Mouse (Mus musculus) small intestine, adult 2 months (tissue): ENCODE results near the gene Wwox. TPM values are rescaled to one million over a fixed set of nuclear protein-coding genes. Genes with fewer than 3 reads are reported as not detected.
A peak's percentile ranks its signal among the peaks of the same experiment; 100 is the strongest.

Source experiments
- H3K27ac ChIP-seq: fragments of 200-500 bp; 2 replicates; pipeline ENCODE4 v1.5.1; 2012; ENCODE audit warnings: low read depth, low read length, control low read depth, inconsistent platforms; ENCODE audit not compliant: insufficient read depth
- H3K27me3 ChIP-seq: fragments of 200-500 bp; 2 replicates; pipeline ENCODE4 v1.6.1; 2012; ENCODE audit warnings: mild to moderate bottlenecking, moderate library complexity, low read length, inconsistent platforms; ENCODE audit not compliant: control insufficient read depth, insufficient read depth
- H3K36me3 ChIP-seq: fragments of 200-500 bp; 2 replicates; pipeline ENCODE4 v1.6.1; 2012; ENCODE audit warnings: mild to moderate bottlenecking, low read length, control low read depth, inconsistent platforms; ENCODE audit not compliant: control insufficient read depth, insufficient read depth
- H3K4me1 ChIP-seq: fragments of 200-500 bp; 2 replicates; pipeline ENCODE4 v1.6.1; 2012; ENCODE audit warnings: low read length, inconsistent platforms, mixed read lengths; ENCODE audit not compliant: control insufficient read depth, insufficient read depth, insufficient read length
- H3K4me3 ChIP-seq: fragments of 200-500 bp; 2 replicates; pipeline ENCODE4 v1.5.1; 2012; ENCODE audit warnings: low read depth, mild to moderate bottlenecking, control low read depth, inconsistent platforms, low read length, moderate library complexity
- CTCF ChIP-seq: fragments of 200-500 bp; IDR thresholded peaks from 2 replicates; pipeline ENCODE4 v1.5.1; 2012; ENCODE audit warnings: low read depth, mild to moderate bottlenecking, control low read depth, inconsistent platforms, low read length, moderate library complexity, mixed read lengths; ENCODE audit not compliant: insufficient replicate concordance, insufficient read length; ENCODE audit errors: extremely low read depth
- POLR2A ChIP-seq: fragments of 200-500 bp; IDR thresholded peaks from 2 replicates; pipeline ENCODE4 v1.6.1; 2012; ENCODE audit warnings: low read depth, mild to moderate bottlenecking, control low read depth, inconsistent platforms, low read length, moderate library complexity
- WGBS: fragments of 180-500 bp; shearing (Covaris S2); methylation state at CpG from one replicate; pipeline ENCODE4 v1.1.7; 2018; 5-methylcytosine and 5-hydroxymethylcytosine counted together
- polyA plus RNA-seq: library from polyadenylated mRNA; depleted of rRNA; stranded (reverse); fragments of >200 nt; gene quantifications from 2 replicates; pipeline ENCODE4 v1.2.3, GENCODE M21; 2012

Gene Wwox
- polyA plus RNA-seq, 1 experiment: 6.0 TPM

GRCm38 (mm10) chr8:114743185-114743915, 303.9 kb downstream of the Wwox start:
- 52% methylated on average over 12 of the region's 12 CpGs for WGBS
- Histone ChIP-seq H3K4me1 (no peaks in the 10 kb centered on the region), H3K27me3 (no peaks in the 10 kb centered on the region), H3K4me3 (no peak overlapping the region), H3K27ac (no peak overlapping the region), H3K36me3 (no peaks in the 10 kb centered on the region)
- no peak for TF ChIP-seq POLR2A
- no peak for TF ChIP-seq CTCF

GRCm38 (mm10) chr8:114746373-114746772, 306.9 kb downstream of the Wwox start:
- H3K36me3 ChIP-seq: no peaks in the 10 kb centered on the region
- H3K27me3 ChIP-seq: no peaks in the 10 kb centered on the region
- no peak overlapping the region for H3K27ac ChIP-seq
- no peaks in the 10 kb centered on the region for H3K4me1 ChIP-seq
- no peak overlapping the region for H3K4me3 ChIP-seq
- WGBS: 60% methylated on average over 2 of the region's 2 CpGs
- TF ChIP-seq POLR2A (no peak), CTCF (no peak)

- H3K27me3 ChIP-seq: no peaks in the 10 kb centered on the region
- no peaks in the 10 kb centered on the region for H3K36me3 ChIP-seq
- H3K4me3 ChIP-seq: no peak overlapping the region
- 47% methylated on average over 18 of the region's 18 CpGs for WGBS
- TF ChIP-seq POLR2A: no peak
- no peak for TF ChIP-seq CTCF
- no peaks in the 10 kb centered on the region for H3K4me1 ChIP-seq
- no peak overlapping the region for H3K27ac ChIP-seq
Observed at GRCm38 (mm10) chr8:114751376-114752135, 312.1 kb downstream of the Wwox start.

GRCm38 (mm10) chr8:114759621-114760020, 320.2 kb downstream of the Wwox start:
- H3K27ac ChIP-seq: no peak overlapping the region
- TF ChIP-seq CTCF (no peak), POLR2A (no peak)
- H3K4me1 ChIP-seq: no peaks in the 10 kb centered on the region
- no peak overlapping the region for H3K4me3 ChIP-seq
- no peaks in the 10 kb centered on the region for H3K27me3 ChIP-seq
- H3K36me3 ChIP-seq: no peaks in the 10 kb centered on the region
- 67% methylated on average over 2 of the region's 2 CpGs for WGBS

- H3K36me3 ChIP-seq: no peaks in the 10 kb centered on the region
- H3K27ac ChIP-seq: no peak overlapping the region
- WGBS: 92% methylated on average over 3 of the region's 3 CpGs
- peaks cover 2% of the 10 kb centered on the region; the same call in 1 of the 2 replicates for H3K4me1 ChIP-seq
- no peak for TF ChIP-seq CTCF
- TF ChIP-seq POLR2A: no peak
- no peaks in the 10 kb centered on the region for H3K27me3 ChIP-seq
- no peak overlapping the region for H3K4me3 ChIP-seq
Observed at GRCm38 (mm10) chr8:114768536-114768935, 329.1 kb downstream of the Wwox start.

- no peak overlapping the region for H3K27ac ChIP-seq
- H3K27me3 ChIP-seq: no peaks in the 10 kb centered on the region
- TF ChIP-seq CTCF (peak; percentile 51; the same call in 1 of the 2 replicates), POLR2A (no peak)
- no peak overlapping the region for H3K4me3 ChIP-seq
- H3K4me1 ChIP-seq: peaks cover 4% of the 10 kb centered on the region; the same call in 1 of the 2 replicates
- H3K36me3 ChIP-seq: no peaks in the 10 kb centered on the region
- WGBS: 61% methylated on average over 31 of the region's 31 CpGs
Observed at GRCm38 (mm10) chr8:114770856-114771776, 331.7 kb downstream of the Wwox start.
